Mouse (Mus musculus) adrenal gland (tissue): Measurements from ENCODE around the gene Plekhm2.

Source experiments
- intact Hi-C: fragments of 180-260 bp; cut with DNase I; formaldehyde crosslinking; loops from one replicate; pipeline ENCODE4 v1.15.1; 2025

Plekhm2 gene

GRCm38 (mm10) chr4:141663122-141663931 lies 1.4 kb downstream of the Plekhm2 start:
- intact Hi-C loops = no loop called here

GRCm38 (mm10) chr4:141660884-141661283 lies 3.8 kb downstream of the Plekhm2 start:
- intact Hi-C loops = no loop called here

GRCm38 (mm10) chr4:141659739-141660138 lies 5.0 kb downstream of the Plekhm2 start:
- intact Hi-C loops = no loop called here

GRCm38 (mm10) chr4:141658846-141659484 lies 5.7 kb downstream of the Plekhm2 start:
- intact Hi-C loops = no loop called here

GRCm38 (mm10) chr4:141656932-141657331 lies 7.8 kb downstream of the Plekhm2 start:
- intact Hi-C loops = no loop called here

- intact Hi-C loops = no loop called here
These were observed 8.6 kb downstream of the Plekhm2 start for GRCm38 (mm10) chr4:141655908-141656608.

- intact Hi-C loops = no loop called here
These were observed 10.2 kb downstream of the Plekhm2 start for GRCm38 (mm10) chr4:141654509-141654908.

GRCm38 (mm10) chr4:141653813-141654212 lies 10.9 kb downstream of the Plekhm2 start:
- intact Hi-C loops = no loop called here

GRCm38 (mm10) chr4:141653044-141653443 lies 11.7 kb downstream of the Plekhm2 start:
- intact Hi-C loops = no loop called here

GRCm38 (mm10) chr4:141651944-141652343 lies 12.8 kb downstream of the Plekhm2 start:
- intact Hi-C loops = no loop called here

GRCm38 (mm10) chr4:141651286-141651685 lies 13.4 kb downstream of the Plekhm2 start:
- intact Hi-C loops = no loop called here

GRCm38 (mm10) chr4:141649244-141649643 lies 15.5 kb downstream of the Plekhm2 start:
- intact Hi-C loops = no loop called here

GRCm38 (mm10) chr4:141648262-141648661 lies 16.4 kb downstream of the Plekhm2 start:
- intact Hi-C loops = no loop called here

GRCm38 (mm10) chr4:141647187-141647586 lies 17.5 kb downstream of the Plekhm2 start:
- intact Hi-C loops = no loop called here

GRCm38 (mm10) chr4:141645988-141646387 lies 18.7 kb downstream of the Plekhm2 start:
- intact Hi-C loops = no loop called here

GRCm38 (mm10) chr4:141643118-141643855 lies 21.4 kb downstream of the Plekhm2 start:
- intact Hi-C loops = no loop called here

- intact Hi-C loops = no loop called here
These were observed 22.5 kb downstream of the Plekhm2 start for GRCm38 (mm10) chr4:141641961-141642811.

- intact Hi-C loops = no loop called here
These were observed 23.3 kb downstream of the Plekhm2 start for GRCm38 (mm10) chr4:141641353-141641771.

- intact Hi-C loops = no loop called here
These were observed 25.2 kb downstream of the Plekhm2 start for GRCm38 (mm10) chr4:141639474-141639873.

GRCm38 (mm10) chr4:141636693-141637092 lies 28.0 kb downstream of the Plekhm2 start:
- intact Hi-C loops = no loop called here
